Comparison of ENCODE assay signal across 11 mouse cellular contexts in the genomic region with DNA sequence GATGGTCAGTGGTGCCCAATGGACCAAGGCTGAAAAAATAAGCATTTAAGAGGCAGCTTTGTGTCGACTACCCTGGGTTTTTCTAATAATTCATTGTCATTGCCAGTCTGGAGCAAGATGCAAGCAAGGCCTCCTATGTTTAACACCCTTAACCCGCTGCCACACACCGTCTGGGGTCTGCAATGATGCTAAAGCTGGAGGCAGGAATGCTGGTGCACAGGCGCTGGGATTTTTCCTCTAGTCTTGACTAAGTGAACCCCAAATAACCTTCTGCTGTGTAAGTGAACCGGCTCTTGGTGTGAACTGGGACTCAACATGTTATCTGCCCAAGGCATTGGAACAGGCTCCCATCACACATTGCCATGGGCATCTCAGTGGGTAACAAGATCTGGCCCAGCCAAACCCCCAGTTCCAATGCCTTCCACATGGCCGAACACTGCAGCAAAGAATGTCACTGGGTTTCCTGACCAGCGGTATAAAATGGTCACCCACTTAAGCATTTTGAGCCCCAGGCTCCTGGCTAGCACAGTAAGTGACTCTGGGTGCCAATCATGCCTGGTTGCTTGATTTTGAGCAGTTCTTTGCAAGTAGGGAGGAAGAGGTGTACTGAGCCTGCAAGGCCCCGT.
A peak's percentile ranks its signal among the peaks of the same experiment; 100 is the strongest.
DNase-seq lines count a peak whose midpoint lies in the region; ATAC-seq lines count a peak whose summit lies in the region.
"Had no signal": no experiment of that assay in that cellular context is flagged by ENCODE, and none has a peak within 500 bp of the region (broad histone marks: within the 10 kb centered on the region; RNA-seq: fewer than 3 reads in every experiment).

No protein-coding gene starts in this region.

- H3K9me3 ChIP-seq in midbrain, embryonic 10.5 days (replicated peaks), result no peaks in the 10 kb centered on the region
- H3K9me3 ChIP-seq in midbrain, embryonic 11.5 days (ENCODE audit: control insufficient read depth, low read length), result no peaks in the 10 kb centered on the region
- H3K9me3 ChIP-seq in limb, embryonic 11.5 days (ENCODE audit: control insufficient read depth, low read length), result no peaks in the 10 kb centered on the region
- H3K9me3 ChIP-seq: liver, embryonic 13.5 days had no signal

- no peaks in the 10 kb centered on the region for H3K36me3 ChIP-seq in midbrain, embryonic 10.5 days
- H3K36me3 ChIP-seq in midbrain, embryonic 11.5 days (ENCODE audit: control insufficient read depth, insufficient read depth, low read length), result no peaks in the 10 kb centered on the region
- no peaks in the 10 kb centered on the region for H3K36me3 ChIP-seq in limb, embryonic 11.5 days (ENCODE audit: control insufficient read depth, insufficient read depth, low read length)
- H3K36me3 ChIP-seq: liver, embryonic 13.5 days had no signal

- H3K4me1 ChIP-seq in midbrain, embryonic 10.5 days, result peaks cover 41% of the 10 kb centered on the region
- H3K4me1 ChIP-seq in midbrain, embryonic 11.5 days (ENCODE audit: control insufficient read depth, insufficient read depth, low read length), result peaks cover 25% of the 10 kb centered on the region
- peaks cover 45% of the 10 kb centered on the region for H3K4me1 ChIP-seq in limb, embryonic 11.5 days (ENCODE audit: control insufficient read depth, insufficient read depth, low read length)
- H3K4me1 ChIP-seq: liver, embryonic 13.5 days had no signal

- peaks cover 11% of the 10 kb centered on the region for H3K27me3 ChIP-seq in midbrain, embryonic 10.5 days (ENCODE audit: low read depth, poor library complexity, severe bottlenecking)
- no peaks in the 10 kb centered on the region for H3K27me3 ChIP-seq in midbrain, embryonic 11.5 days (ENCODE audit: control insufficient read depth, insufficient read depth, low read length)
- no peaks in the 10 kb centered on the region for H3K27me3 ChIP-seq in limb, embryonic 11.5 days (ENCODE audit: control insufficient read depth, insufficient read depth, low read length)

- peak overlapping the region; percentile 72 for H3K27ac ChIP-seq in midbrain, embryonic 10.5 days (replicated peaks)
- H3K27ac ChIP-seq in midbrain, embryonic 11.5 days (ENCODE audit: low read depth, low read length), result no peak overlapping the region
- H3K27ac ChIP-seq in limb, embryonic 11.5 days (replicated peaks; ENCODE audit: low read depth, low read length), result peak overlapping the region; percentile 98
- H3K27ac ChIP-seq: liver, embryonic 13.5 days had no signal

- ATAC-seq in midbrain, embryonic 11.5 days (ENCODE audit: low FRiP score), result no peak
- peak; percentile 4; the same call in 1 of the 2 replicates for ATAC-seq in limb, embryonic 11.5 days (ENCODE audit: insufficient number of reproducible peaks, low FRiP score, low TSS enrichment, low read depth)

- H3K4me2 ChIP-seq in midbrain, embryonic 11.5 days, result no peak overlapping the region
- no peak overlapping the region for H3K4me2 ChIP-seq in limb, embryonic 11.5 days (ENCODE audit: low read depth, severe bottlenecking)
- H3K4me2 ChIP-seq: liver, embryonic 13.5 days had no signal

- no peak overlapping the region for H3K9ac ChIP-seq in midbrain, embryonic 11.5 days (ENCODE audit: low read length)
- H3K9ac ChIP-seq in limb, embryonic 11.5 days (ENCODE audit: low read length), result peak overlapping the region; percentile 19; the same call in 1 of the 2 replicates
- H3K9ac ChIP-seq: liver, embryonic 13.5 days had no signal

- H3K4me3 ChIP-seq in midbrain, embryonic 10.5 days, result no peak overlapping the region
- no peak overlapping the region for H3K4me3 ChIP-seq in midbrain, embryonic 11.5 days (ENCODE audit: low read depth, low read length)
- H3K4me3 ChIP-seq in limb, embryonic 11.5 days (ENCODE audit: low read depth, low read length), result no peak overlapping the region
- H3K4me3 ChIP-seq: liver, embryonic 13.5 days had no signal

- 73% methylated on average over 8 of the region's 8 CpGs for WGBS in midbrain, embryonic 10.5 days
- WGBS in midbrain, embryonic 11.5 days, result 70% methylated on average over 8 of the region's 8 CpGs
- WGBS in limb, embryonic 11.5 days, result 43% methylated on average over 8 of the region's 8 CpGs

- peak; percentile 38 to 43 for DNase-seq in cerebellum, postnatal 10 days
- no peak for DNase-seq in cerebellum, adult 8-10 months
- DNase-seq in midbrain, embryonic 10.5 days (ENCODE audit: low spot score), result no peak
- DNase-seq in midbrain, embryonic 11.5 days (ENCODE audit: low spot score, missing footprints), result no peak
- peak; percentile 65 for DNase-seq in limb, embryonic 11.5 days (ENCODE audit: low spot score)
- DNase-seq in testis, postnatal 10 days (ENCODE audit: low spot score), result no peak
- DNase-seq in ovary, adult 18-20 months (ENCODE audit: low spot score), result no peak
- DNase-seq in adrenal gland, postnatal 36 days, result no peak
- DNase-seq: B cell, adult 2 months; liver, embryonic 13.5 days; right cerebral cortex, postnatal 14 days had no signal

Comparison
In these comparisons a context has a peak if more than half of its experiments do, and no peak if none do; other contexts are left out.
1. DNase-seq: peak in cerebellum, postnatal 10 days (2 of 2) and limb, embryonic 11.5 days (single experiment); none in cerebellum, adult 8-10 months (single experiment), midbrain, embryonic 10.5 days (single experiment), midbrain, embryonic 11.5 days (single experiment), testis, postnatal 10 days (single experiment), ovary, adult 18-20 months (single experiment) and adrenal gland, postnatal 36 days (0 of 2).